Mouse (Mus musculus): ENCODE data around the gene Rpe. TPM values are rescaled to one million over a fixed set of nuclear protein-coding genes. Genes with fewer than 3 reads are reported as not detected.

Rpe gene
- total and polyA plus RNA-seq, 2 experiments = 8.6 to 29.4 TPM

GRCm38 (mm10) chr1:66704523-66704922, 3.9 kb downstream of the Rpe start:
- WGBS = 52% methylated on average over 6 of the region's 6 CpGs
- DNase-seq (ENCODE audit: extremely low read depth, low read depth, low spot score) = peak; percentile 18
- H3K27ac ChIP-seq (replicated peaks; ENCODE audit: insufficient read depth, low read depth, low read length) = no peak overlapping the region

GRCm38 (mm10) chr1:66712859-66713258, 12.2 kb downstream of the Rpe start:
- Histone ChIP-seq H3K4me1 (ENCODE audit: control insufficient read depth, insufficient read depth, low read length) (no peaks in the 10 kb centered on the region), H3K9ac (ENCODE audit: low read depth, low read length) (no peak overlapping the region), H3K27ac (replicated peaks; ENCODE audit: insufficient read depth, low read depth, low read length) (no peak overlapping the region), H3K79me2 (ENCODE audit: control insufficient read depth, insufficient read depth, low read length) (no peaks in the 10 kb centered on the region), H3K27me3 (ENCODE audit: control insufficient read depth, insufficient read depth, low read length) (no peaks in the 10 kb centered on the region), H3K4me3 (ENCODE audit: insufficient read depth, low read depth, low read length) (no peak overlapping the region), H3K36me3 (ENCODE audit: control insufficient read depth, insufficient read depth, low read length) (peaks cover 42% of the 10 kb centered on the region)
- no peak for DNase-seq (ENCODE audit: extremely low read depth, low read depth, low spot score)
- no peak for TF ChIP-seq POLR2A (IDR thresholded peaks at IDR 0.05; ENCODE audit: extremely low read depth, insufficient read depth, low read length)
- no peak for TF ChIP-seq CTCF (IDR thresholded peaks at IDR 0.05; ENCODE audit: low read depth, low read length)
- WGBS = 95% methylated on average over 3 of the region's 3 CpGs

More at GRCm38 (mm10) chr1:66704523-66704922, 3.9 kb downstream of the Rpe start:
- H3K9ac ChIP-seq (ENCODE audit: low read depth, low read length) = no peak overlapping the region
- no peak overlapping the region for H3K4me3 ChIP-seq (ENCODE audit: insufficient read depth, low read depth, low read length)
- H3K36me3 ChIP-seq (ENCODE audit: control insufficient read depth, insufficient read depth, low read length) = peaks cover 19% of the 10 kb centered on the region
- H3K79me2 ChIP-seq (ENCODE audit: control insufficient read depth, insufficient read depth, low read length) = peaks cover 12% of the 10 kb centered on the region; the same call in 1 of the 2 replicates
- TF ChIP-seq POLR2A (IDR thresholded peaks at IDR 0.05; ENCODE audit: extremely low read depth, insufficient read depth, low read length) (no peak), CTCF (IDR thresholded peaks at IDR 0.05; ENCODE audit: low read depth, low read length) (no peak)
- no peaks in the 10 kb centered on the region for H3K27me3 ChIP-seq (ENCODE audit: control insufficient read depth, insufficient read depth, low read length)
- H3K4me1 ChIP-seq (ENCODE audit: control insufficient read depth, insufficient read depth, low read length) = peaks cover 6% of the 10 kb centered on the region

GRCm38 (mm10) chr1:66730581-66730980, 29.9 kb downstream of the Rpe start:
- 82% methylated on average over 1 of the region's 1 CpGs for WGBS
- no peaks in the 10 kb centered on the region for H3K4me1 ChIP-seq (ENCODE audit: control insufficient read depth, insufficient read depth, low read length)
- H3K79me2 ChIP-seq (ENCODE audit: control insufficient read depth, insufficient read depth, low read length) = no peaks in the 10 kb centered on the region
- no peaks in the 10 kb centered on the region for H3K27me3 ChIP-seq (ENCODE audit: control insufficient read depth, insufficient read depth, low read length)
- H3K27ac ChIP-seq (replicated peaks; ENCODE audit: insufficient read depth, low read depth, low read length) = no peak overlapping the region
- H3K9ac ChIP-seq (ENCODE audit: low read depth, low read length) = no peak overlapping the region
- DNase-seq (ENCODE audit: extremely low read depth, low read depth, low spot score) = no peak
- no peak overlapping the region for H3K4me3 ChIP-seq (ENCODE audit: insufficient read depth, low read depth, low read length)
- H3K36me3 ChIP-seq (ENCODE audit: control insufficient read depth, insufficient read depth, low read length) = peaks cover 29% of the 10 kb centered on the region
- TF ChIP-seq POLR2A (IDR thresholded peaks at IDR 0.05; ENCODE audit: extremely low read depth, insufficient read depth, low read length) = no peak
- TF ChIP-seq CTCF (IDR thresholded peaks at IDR 0.05; ENCODE audit: low read depth, low read length) = no peak

- Histone ChIP-seq H3K4me3 (ENCODE audit: insufficient read depth, low read depth, low read length) (no peak overlapping the region), H3K27ac (replicated peaks; ENCODE audit: insufficient read depth, low read depth, low read length) (no peak overlapping the region), H3K4me1 (ENCODE audit: control insufficient read depth, insufficient read depth, low read length) (no peaks in the 10 kb centered on the region), H3K79me2 (ENCODE audit: control insufficient read depth, insufficient read depth, low read length) (no peaks in the 10 kb centered on the region; the same call in 1 of the 2 replicates), H3K27me3 (ENCODE audit: control insufficient read depth, insufficient read depth, low read length) (no peaks in the 10 kb centered on the region), H3K9ac (ENCODE audit: low read depth, low read length) (no peak overlapping the region), H3K36me3 (ENCODE audit: control insufficient read depth, insufficient read depth, low read length) (peaks cover 24% of the 10 kb centered on the region)
- 98% methylated on average over 1 of the region's 1 CpGs for WGBS
- DNase-seq (ENCODE audit: extremely low read depth, low read depth, low spot score) = no peak
- no peak for TF ChIP-seq CTCF (IDR thresholded peaks at IDR 0.05; ENCODE audit: low read depth, low read length)
- no peak for TF ChIP-seq POLR2A (IDR thresholded peaks at IDR 0.05; ENCODE audit: extremely low read depth, insufficient read depth, low read length)
These were observed 68.1 kb downstream of the Rpe start for GRCm38 (mm10) chr1:66768764-66769163.

Other genes with a start within 250 kb of the Rpe start
- under 0.01 TPM in 2 replicates for gene Unc80, start 232.5 kb upstream of the Rpe start, total RNA-seq (2014; rRNA removed)
- gene Unc80, start 232.5 kb upstream of the Rpe start, polyA plus RNA-seq (2012; rRNA removed) = not detected in 2 replicates
- 18.5 and 18.9 TPM in 2 replicates for gene Kansl1l, start 116.7 kb downstream of the Rpe start, total RNA-seq (2014; rRNA removed)
- gene Kansl1l, start 116.7 kb downstream of the Rpe start, polyA plus RNA-seq (2012; rRNA removed) = 1.6 TPM in 2 replicates
- 91.1 and 96.5 TPM in 2 replicates for gene Acadl, start 162.4 kb downstream of the Rpe start, total RNA-seq (2014; rRNA removed)
- 43.1 and 47.6 TPM in 2 replicates for gene Acadl, start 162.4 kb downstream of the Rpe start, polyA plus RNA-seq (2012; rRNA removed)
- 0.13 and 4.5 TPM in 2 replicates for gene Myl1, start 244.6 kb downstream of the Rpe start, total RNA-seq (2014; rRNA removed)
- not detected in 2 replicates for gene Myl1, start 244.6 kb downstream of the Rpe start, polyA plus RNA-seq (2012; rRNA removed)